Mouse (Mus musculus) heart, embryonic 11.5 days (tissue): ENCODE data around the gene Cpped1. TPM values are rescaled to one million over a fixed set of nuclear protein-coding genes. Genes with fewer than 3 reads are reported as not detected.
A peak's percentile ranks its signal among the peaks of the same experiment; 100 is the strongest.

Source experiments
- ATAC-seq: fragments of 200-750 bp; cut with Nextera tagmentation; replicated peaks from 2 replicates; pipeline ENCODE4 v1.8.0; 2017; ENCODE audit warnings: moderate library complexity; ENCODE audit not compliant: insufficient number of reproducible peaks, low FRiP score, low TSS enrichment
- H3K27ac ChIP-seq: fragments of 300-500 bp; sonication (generic); 2 replicates; pipeline ENCODE4 v1.5.1; 2014; ENCODE audit warnings: mild to moderate bottlenecking, low read depth, low read length
- H3K27me3 ChIP-seq: fragments of 300-500 bp; sonication (generic); 2 replicates; pipeline ENCODE4 v1.6.1; 2014; ENCODE audit warnings: mild to moderate bottlenecking, low read length, mixed read lengths; ENCODE audit not compliant: control insufficient read depth, insufficient read depth
- H3K36me3 ChIP-seq: fragments of 300-500 bp; sonication (generic); 2 replicates; pipeline ENCODE4 v1.6.1; 2014; ENCODE audit warnings: mild to moderate bottlenecking, low read length, moderate library complexity, mixed read lengths; ENCODE audit not compliant: control insufficient read depth, insufficient read depth
- H3K4me1 ChIP-seq: fragments of 300-500 bp; sonication (generic); 2 replicates; pipeline ENCODE4 v1.6.1; 2014; ENCODE audit warnings: low read length; ENCODE audit not compliant: control insufficient read depth, insufficient read depth
- H3K4me2 ChIP-seq: fragments of 300-500 bp; sonication (generic); 2 replicates; pipeline ENCODE4 v1.6.1; 2014; ENCODE audit warnings: mild to moderate bottlenecking, moderate library complexity
- H3K4me3 ChIP-seq: fragments of 300-500 bp; sonication (generic); 2 replicates; pipeline ENCODE4 v1.5.1; 2014; ENCODE audit warnings: low read depth, low read length
- H3K9ac ChIP-seq: fragments of 300-500 bp; sonication (generic); 2 replicates; pipeline ENCODE4 v1.6.1; 2014; ENCODE audit warnings: mild to moderate bottlenecking, low read depth, low read length, moderate library complexity
- H3K9me3 ChIP-seq: fragments of 300-500 bp; sonication (generic); replicated peaks from 2 replicates; pipeline ENCODE4 v1.6.1; 2016; ENCODE audit warnings: low read length; ENCODE audit not compliant: control insufficient read depth
- WGBS: fragments of 180-500 bp; shearing (Covaris S2); extraction: QIAGEN DNeasy Blood & Tissue Kit; methylation state at CpG from one replicate; pipeline ENCODE4 v1.1.7; 2014; ENCODE audit not compliant: insufficient replicate concordance; 5-methylcytosine and 5-hydroxymethylcytosine counted together
- polyA plus RNA-seq: library from polyadenylated mRNA; unstranded; fragments of >200 nt; fragmentation: Nextera tagmentation; extraction: Ambion mirVana; gene quantifications from 2 replicates; pipeline ENCODE4 v1.2.1, GENCODE M21; 2014

Gene Cpped1
- polyA plus RNA-seq, 1 experiment from 2014 or later: 34.5 TPM

DNA sequence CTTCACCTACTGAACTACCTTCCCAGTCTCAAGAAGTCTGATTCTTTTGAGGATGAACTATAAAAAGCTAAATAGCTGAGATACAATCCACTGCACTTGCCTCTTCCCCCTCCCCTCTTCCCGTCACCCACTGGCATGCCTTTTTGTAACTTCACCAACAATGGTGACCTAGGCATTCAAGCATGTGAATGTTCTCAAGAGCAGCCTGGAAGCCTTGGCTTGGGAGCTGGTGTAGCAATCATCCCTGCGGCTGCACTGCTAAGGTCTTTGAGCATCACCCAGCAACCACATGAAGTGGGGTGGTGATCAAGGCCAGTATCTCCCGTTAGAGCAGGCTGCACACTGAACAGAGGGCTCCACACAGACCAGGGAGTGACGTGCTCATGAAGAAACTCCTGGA lies 114.6 kb downstream of the Cpped1 start:
- 0 out of 2 replicates have a peak, but pooled peaks cover 4% of the 10 kb centered on the region for H3K4me1 ChIP-seq
- no peak for ATAC-seq
- H3K9ac ChIP-seq: no peak overlapping the region
- no peaks in the 10 kb centered on the region for H3K9me3 ChIP-seq
- H3K4me3 ChIP-seq: no peak overlapping the region
- no peak overlapping the region for H3K27ac ChIP-seq
- H3K27me3 ChIP-seq: no peaks in the 10 kb centered on the region
- 81% methylated on average over 4 of the region's 4 CpGs for WGBS
- H3K36me3 ChIP-seq: no peaks in the 10 kb centered on the region
- no peak overlapping the region for H3K4me2 ChIP-seq

GRCm38 (mm10) chr16:11793391-11793790 lies 115.9 kb downstream of the Cpped1 start:
- no peak for ATAC-seq
- no peak overlapping the region for H3K4me2 ChIP-seq
- no peaks in the 10 kb centered on the region for H3K9me3 ChIP-seq
- no peak overlapping the region for H3K4me3 ChIP-seq
- H3K36me3 ChIP-seq: no peaks in the 10 kb centered on the region
- 41% methylated on average over 2 of the region's 2 CpGs for WGBS
- H3K27ac ChIP-seq: no peak overlapping the region
- H3K9ac ChIP-seq: no peak overlapping the region
- H3K4me1 ChIP-seq: 0 out of 2 replicates have a peak, but pooled peaks cover 4% of the 10 kb centered on the region
- 0 out of 2 replicates have a peak, but pooled peaks cover 2% of the 10 kb centered on the region for H3K27me3 ChIP-seq

DNA sequence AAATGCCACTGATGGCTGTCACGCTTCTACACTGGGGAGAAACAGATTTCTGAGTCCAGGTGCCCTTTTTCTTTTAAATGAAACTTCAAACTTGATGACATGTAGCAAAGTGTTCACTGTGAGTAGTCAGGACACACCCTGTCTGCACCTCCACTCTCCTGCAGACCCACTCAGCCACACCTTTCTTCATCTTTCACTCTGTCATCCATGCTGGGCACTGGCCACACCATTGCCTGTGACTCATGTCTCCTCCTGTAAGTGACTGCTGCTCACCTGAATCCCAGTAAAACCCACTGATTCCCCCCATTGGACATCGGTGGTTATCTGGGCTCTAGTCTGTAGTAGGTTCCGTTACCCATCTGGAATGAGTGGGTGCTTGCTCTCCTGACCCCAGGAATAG lies 118.8 kb downstream of the Cpped1 start:
- no peak overlapping the region for H3K4me2 ChIP-seq
- H3K4me1 ChIP-seq: no peaks in the 10 kb centered on the region
- H3K4me3 ChIP-seq: no peak overlapping the region
- H3K36me3 ChIP-seq: no peaks in the 10 kb centered on the region
- no peaks in the 10 kb centered on the region for H3K9me3 ChIP-seq
- 0 out of 2 replicates have a peak, but pooled peaks cover 2% of the 10 kb centered on the region for H3K27me3 ChIP-seq
- no peak overlapping the region for H3K9ac ChIP-seq
- no peak for ATAC-seq
- H3K27ac ChIP-seq: no peak overlapping the region
- 80% methylated on average over 3 of the region's 3 CpGs for WGBS

GRCm38 (mm10) chr16:11785806-11786205 lies 123.4 kb downstream of the Cpped1 start:
- Histone ChIP-seq H3K4me2 (no peak overlapping the region), H3K9me3 (no peaks in the 10 kb centered on the region), H3K36me3 (no peaks in the 10 kb centered on the region), H3K4me1 (peaks cover 11% of the 10 kb centered on the region), H3K27me3 (0 out of 2 replicates have a peak, but pooled peaks cover 2% of the 10 kb centered on the region), H3K27ac (no peak overlapping the region), H3K4me3 (no peak overlapping the region), H3K9ac (no peak overlapping the region)
- ATAC-seq: no peak
- WGBS: 57% methylated on average over 4 of the region's 4 CpGs

DNA sequence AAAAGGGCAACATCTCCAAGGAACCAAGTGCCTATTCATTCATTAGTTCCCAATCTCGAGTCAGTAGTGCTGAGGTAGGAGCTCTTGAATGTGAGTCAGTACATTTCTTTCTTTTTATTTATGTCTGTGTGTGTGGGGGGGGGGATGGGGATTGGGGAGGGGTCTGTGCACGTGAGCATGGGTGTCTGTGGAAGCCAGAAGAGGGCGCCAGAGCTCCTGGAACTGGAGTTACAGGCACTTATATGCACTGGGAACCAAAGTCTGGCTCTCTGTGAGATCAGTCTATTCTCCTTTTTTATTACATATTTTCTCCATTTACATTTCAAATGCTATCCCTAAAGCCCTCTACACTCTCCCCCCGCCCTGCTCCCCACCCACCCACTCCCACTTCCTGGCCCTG lies 124.9 kb downstream of the Cpped1 start:
- ATAC-seq: no peak
- no peaks in the 10 kb centered on the region for H3K36me3 ChIP-seq
- H3K27me3 ChIP-seq: 0 out of 2 replicates have a peak, but pooled peaks cover 2% of the 10 kb centered on the region
- peaks cover 11% of the 10 kb centered on the region for H3K4me1 ChIP-seq
- H3K4me3 ChIP-seq: no peak overlapping the region
- H3K4me2 ChIP-seq: no peak overlapping the region
- no peak overlapping the region for H3K9ac ChIP-seq
- no peak overlapping the region for H3K27ac ChIP-seq
- no peaks in the 10 kb centered on the region for H3K9me3 ChIP-seq
- WGBS: 54% methylated on average over 4 of the region's 4 CpGs

DNA sequence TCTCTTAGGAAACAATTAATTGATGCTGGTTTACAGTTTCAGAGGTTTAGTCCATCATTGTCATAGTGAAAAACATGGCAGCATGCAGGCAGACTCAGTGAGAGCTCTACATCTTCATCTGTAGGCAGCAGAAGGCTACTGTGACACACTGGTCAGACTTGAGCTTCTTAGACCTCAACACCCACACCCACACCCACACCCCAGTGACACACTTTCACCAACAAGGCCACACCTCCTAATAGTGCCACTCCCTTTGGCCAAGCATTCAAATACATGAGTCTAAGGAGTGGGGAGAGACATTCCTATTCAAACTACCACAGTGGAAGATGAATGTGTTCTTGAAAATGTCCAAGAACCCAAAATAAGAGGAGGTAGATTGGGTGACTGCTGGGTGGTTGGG lies 125.9 kb downstream of the Cpped1 start:
- Histone ChIP-seq H3K27ac (no peak overlapping the region), H3K4me1 (peaks cover 11% of the 10 kb centered on the region), H3K36me3 (no peaks in the 10 kb centered on the region), H3K27me3 (no peaks in the 10 kb centered on the region), H3K9me3 (no peaks in the 10 kb centered on the region), H3K9ac (no peak overlapping the region), H3K4me2 (no peak overlapping the region), H3K4me3 (no peak overlapping the region)
- ATAC-seq: no peak

DNA sequence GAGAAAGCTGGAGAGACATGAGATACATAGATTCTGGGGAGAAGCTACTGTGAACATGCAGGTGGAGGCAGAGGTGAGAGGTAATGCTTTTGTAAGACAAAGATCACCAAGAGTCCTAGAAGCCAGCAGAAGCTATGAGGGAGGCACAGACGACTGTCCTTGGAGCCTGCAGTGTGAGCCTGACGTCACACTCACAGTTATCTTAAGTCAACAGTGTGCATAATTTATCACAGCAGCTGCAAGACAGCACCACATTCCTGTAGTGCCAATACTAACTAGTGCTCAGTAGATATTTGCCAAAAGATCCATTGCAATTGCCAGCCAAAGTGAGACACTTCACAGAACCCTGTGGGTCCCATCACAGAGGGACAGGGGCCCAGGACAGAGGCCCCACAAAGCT lies 127.2 kb downstream of the Cpped1 start:
- ATAC-seq: no peak
- H3K4me3 ChIP-seq: no peak overlapping the region
- H3K27ac ChIP-seq: peak overlapping the region; percentile 54; the same call in 1 of the 2 replicates
- WGBS: 0% methylated on average over 2 of the region's 2 CpGs
- H3K36me3 ChIP-seq: no peaks in the 10 kb centered on the region
- no peak overlapping the region for H3K4me2 ChIP-seq
- H3K9ac ChIP-seq: 0 out of 2 replicates have a peak overlapping the region, but pooled peaks have one; percentile 22
- H3K27me3 ChIP-seq: no peaks in the 10 kb centered on the region
- H3K4me1 ChIP-seq: peaks cover 11% of the 10 kb centered on the region
- H3K9me3 ChIP-seq: no peaks in the 10 kb centered on the region

GRCm38 (mm10) chr16:11778715-11779460 lies 130.4 kb downstream of the Cpped1 start:
- no peaks in the 10 kb centered on the region for H3K27me3 ChIP-seq
- H3K4me2 ChIP-seq: no peak overlapping the region
- H3K36me3 ChIP-seq: no peaks in the 10 kb centered on the region
- H3K9me3 ChIP-seq: no peaks in the 10 kb centered on the region
- 80% methylated on average over 9 of the region's 9 CpGs for WGBS
- no peak overlapping the region for H3K9ac ChIP-seq
- H3K4me1 ChIP-seq: peaks cover 11% of the 10 kb centered on the region
- no peak for ATAC-seq
- H3K27ac ChIP-seq: no peak overlapping the region
- H3K4me3 ChIP-seq: no peak overlapping the region

GRCm38 (mm10) chr16:11778191-11778590 lies 131.1 kb downstream of the Cpped1 start:
- Histone ChIP-seq H3K27me3 (no peaks in the 10 kb centered on the region), H3K27ac (no peak overlapping the region), H3K36me3 (no peaks in the 10 kb centered on the region), H3K9ac (no peak overlapping the region), H3K4me3 (no peak overlapping the region), H3K4me2 (no peak overlapping the region), H3K4me1 (peaks cover 11% of the 10 kb centered on the region), H3K9me3 (no peaks in the 10 kb centered on the region)
- ATAC-seq: no peak
- WGBS: 78% methylated on average over 5 of the region's 5 CpGs
